In the genomic region with DNA sequence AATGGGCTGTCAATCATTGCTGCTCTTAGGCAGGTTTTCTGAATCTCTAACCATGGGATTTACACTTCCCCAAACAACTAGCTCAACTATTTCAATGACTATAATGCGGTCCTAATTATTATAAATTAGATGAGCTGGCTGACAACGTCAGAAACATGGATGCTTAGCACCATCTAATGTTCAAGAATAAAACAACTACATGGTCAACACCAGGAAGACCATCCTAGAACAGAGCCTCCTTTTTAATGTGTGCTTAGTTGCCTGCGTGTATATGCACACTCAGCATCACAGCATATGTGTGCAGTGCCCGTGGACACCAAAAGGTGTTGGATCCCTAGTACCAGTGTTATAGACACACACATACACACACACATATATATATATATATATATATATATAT, we compare ENCODE assay signal across 14 mouse cellular contexts.
A peak's percentile ranks its signal among the peaks of the same experiment; 100 is the strongest.
DNase-seq lines count a peak whose midpoint lies in the region; ATAC-seq and TF ChIP-seq lines count a peak whose summit lies in the region.
"Had no signal": no experiment of that assay in that cellular context is flagged by ENCODE, and none has a peak within 500 bp of the region (broad histone marks: within the 10 kb centered on the region; RNA-seq: fewer than 3 reads in every experiment).

No protein-coding gene starts in this region.

- H3K4me2 ChIP-seq in forebrain, embryonic 15.5 days (replicated peaks), result no peak overlapping the region
- H3K4me2 ChIP-seq in forebrain, embryonic 11.5 days (ENCODE audit: low read depth, low read length, severe bottlenecking), result no peak overlapping the region
- H3K4me2 ChIP-seq: liver, embryonic 15.5 days had no signal

- no peak for TF ChIP-seq POLR2A in cortical plate, adult 2 months (IDR thresholded peaks at IDR 0.05; ENCODE audit: extremely low read depth, insufficient read depth, low read length)

- DNase-seq in forebrain, embryonic 11.5 days (ENCODE audit: low spot score), result no peak
- DNase-seq in layer of hippocampus, adult 11-12 months (ENCODE audit: low spot score), result peak; percentile 4
- no peak for DNase-seq in layer of hippocampus, adult 9-11 months
- DNase-seq in 3T3-L1 (ENCODE audit: low read depth, low spot score), result peak; percentile 10
- no peak for DNase-seq in cerebellum, adult 9-10 months
- DNase-seq in limb, embryonic 10.5 days (ENCODE audit: low spot score), result no peak
- DNase-seq: cerebellum, adult 9-11 months; kidney, adult 9 months; left cerebral cortex, postnatal 4 days had no signal

- WGBS in forebrain, embryonic 15.5 days, result 65% methylated on average over 4 of the region's 4 CpGs
- WGBS in forebrain, embryonic 11.5 days, result 85% methylated on average over 4 of the region's 4 CpGs
- WGBS in limb, embryonic 10.5 days, result 87% methylated on average over 4 of the region's 4 CpGs

- peak; percentile 61 for ATAC-seq in forebrain, embryonic 15.5 days (replicated peaks)
- no peak for ATAC-seq in forebrain, embryonic 11.5 days (replicated peaks; ENCODE audit: low FRiP score)
- ATAC-seq: Patski had no signal

- H3K27me3 ChIP-seq in forebrain, embryonic 15.5 days, result no peaks in the 10 kb centered on the region
- H3K27me3 ChIP-seq in forebrain, embryonic 11.5 days (ENCODE audit: control insufficient read depth, insufficient read depth, low read length), result no peaks in the 10 kb centered on the region
- no peaks in the 10 kb centered on the region for H3K27me3 ChIP-seq in limb, embryonic 10.5 days (ENCODE audit: low read depth, poor library complexity, severe bottlenecking)
- H3K27me3 ChIP-seq: liver, embryonic 15.5 days; Patski had no signal

- H3K4me3 ChIP-seq in forebrain, embryonic 15.5 days, result no peak overlapping the region
- H3K4me3 ChIP-seq in forebrain, embryonic 11.5 days (ENCODE audit: low read depth, low read length), result no peak overlapping the region
- H3K4me3 ChIP-seq in cortical plate, adult 2 months (ENCODE audit: insufficient read depth, low read length), result no peak overlapping the region
- no peak overlapping the region for H3K4me3 ChIP-seq in limb, embryonic 10.5 days
- H3K4me3 ChIP-seq: embryonic facial prominence, embryonic 10.5 days; liver, embryonic 15.5 days had no signal

- peaks cover 3% of the 10 kb centered on the region for H3K4me1 ChIP-seq in forebrain, embryonic 15.5 days
- H3K4me1 ChIP-seq in forebrain, embryonic 11.5 days (replicated peaks; ENCODE audit: control insufficient read depth, insufficient read depth, low read length), result no peaks in the 10 kb centered on the region
- no peaks in the 10 kb centered on the region for H3K4me1 ChIP-seq in cortical plate, adult 2 months (ENCODE audit: control insufficient read depth, insufficient read depth, low read length)
- H3K4me1 ChIP-seq in limb, embryonic 10.5 days, result peaks cover 5% of the 10 kb centered on the region; the same call in 1 of the 2 replicates
- H3K4me1 ChIP-seq: embryonic facial prominence, embryonic 10.5 days; liver, embryonic 15.5 days had no signal

- H3K36me3 ChIP-seq in forebrain, embryonic 15.5 days, result no peaks in the 10 kb centered on the region
- no peaks in the 10 kb centered on the region for H3K36me3 ChIP-seq in forebrain, embryonic 11.5 days (ENCODE audit: control insufficient read depth, insufficient read depth, low read length)
- H3K36me3 ChIP-seq in limb, embryonic 10.5 days, result no peaks in the 10 kb centered on the region
- H3K36me3 ChIP-seq: embryonic facial prominence, embryonic 10.5 days; liver, embryonic 15.5 days had no signal

- no peak overlapping the region for H3K9ac ChIP-seq in forebrain, embryonic 15.5 days (replicated peaks)
- no peak overlapping the region for H3K9ac ChIP-seq in forebrain, embryonic 11.5 days (ENCODE audit: low read length)
- H3K9ac ChIP-seq: liver, embryonic 15.5 days had no signal

- H3K27ac ChIP-seq in forebrain, embryonic 15.5 days (replicated peaks), result no peak overlapping the region
- H3K27ac ChIP-seq in forebrain, embryonic 11.5 days (ENCODE audit: low read depth, low read length), result no peak overlapping the region
- no peak overlapping the region for H3K27ac ChIP-seq in cortical plate, adult 2 months (ENCODE audit: insufficient read depth, low read length)
- H3K27ac ChIP-seq in limb, embryonic 10.5 days, result no peak overlapping the region
- H3K27ac ChIP-seq: embryonic facial prominence, embryonic 10.5 days; liver, embryonic 15.5 days had no signal

- H3K9me3 ChIP-seq in forebrain, embryonic 15.5 days, result no peaks in the 10 kb centered on the region
- no peaks in the 10 kb centered on the region for H3K9me3 ChIP-seq in forebrain, embryonic 11.5 days (ENCODE audit: control insufficient read depth, low read length)
- H3K9me3 ChIP-seq in limb, embryonic 10.5 days (replicated peaks), result no peaks in the 10 kb centered on the region
- H3K9me3 ChIP-seq: embryonic facial prominence, embryonic 10.5 days; liver, embryonic 15.5 days had no signal

- TF ChIP-seq CTCF in cortical plate, adult 2 months (IDR thresholded peaks at IDR 0.05; ENCODE audit: extremely low read depth, insufficient read depth, low read length), result 0 out of 2 replicates have a peak, but pooled peaks have one; percentile 13

Comparison
In these comparisons a context has a peak if more than half of its experiments do, and no peak if none do; other contexts are left out.
1. DNase-seq: peak in layer of hippocampus, adult 11-12 months (single experiment) and 3T3-L1 (single experiment); none in forebrain, embryonic 11.5 days (single experiment), layer of hippocampus, adult 9-11 months (single experiment), cerebellum, adult 9-10 months (single experiment) and limb, embryonic 10.5 days (single experiment).